Mouse (Mus musculus) heart, postnatal 0 days (tissue): ENCODE results near the gene Lrrc55. TPM values are rescaled to one million over a fixed set of nuclear protein-coding genes. Genes with fewer than 3 reads are reported as not detected.

Experiments used
- ATAC-seq: fragments of 200-750 bp; cut with Nextera tagmentation; 2 replicates; pipeline ENCODE4 v1.8.0; 2017; ENCODE audit warnings: low read depth, moderate number of reproducible peaks, moderate library complexity; ENCODE audit not compliant: insufficient read depth
- DNase-seq: peaks from one replicate; pipeline ENCODE4 v3.0.0-alpha.2; 2016; ENCODE audit warnings: low spot score
- H3K27ac ChIP-seq: fragments of 300-500 bp; sonication (generic); 2 replicates; pipeline ENCODE4 v1.5.1; 2014; ENCODE audit warnings: low read depth, mild to moderate bottlenecking
- H3K27me3 ChIP-seq: fragments of 300-500 bp; sonication (generic); 2 replicates; pipeline ENCODE4 v1.6.1; 2014; ENCODE audit warnings: low read length, mixed read lengths; ENCODE audit not compliant: control insufficient read depth, insufficient read depth
- H3K36me3 ChIP-seq: fragments of 300-500 bp; sonication (generic); replicated peaks from 2 replicates; pipeline ENCODE4 v1.6.1; 2014; ENCODE audit warnings: low read length, mixed read lengths; ENCODE audit not compliant: control insufficient read depth, insufficient read depth
- H3K4me1 ChIP-seq: fragments of 300-500 bp; sonication (generic); 2 replicates; pipeline ENCODE4 v1.6.1; 2014; ENCODE audit warnings: antibody characterized with exemption; ENCODE audit not compliant: control insufficient read depth, insufficient read depth
- H3K4me2 ChIP-seq: fragments of 300-500 bp; sonication (generic); 2 replicates; pipeline ENCODE4 v1.6.1; 2014; ENCODE audit warnings: low read depth, mild to moderate bottlenecking, low read length, moderate library complexity
- H3K4me3 ChIP-seq: fragments of 300-500 bp; sonication (generic); 2 replicates; pipeline ENCODE4 v1.5.1; 2014; ENCODE audit warnings: low read depth, low read length
- H3K9ac ChIP-seq: fragments of 300-500 bp; sonication (generic); replicated peaks from 2 replicates; pipeline ENCODE4 v1.6.1; 2014; ENCODE audit warnings: low read depth, low read length, mixed read lengths
- H3K9me3 ChIP-seq: fragments of 300-500 bp; sonication (generic); replicated peaks from 2 replicates; pipeline ENCODE4 v1.6.1; 2016; ENCODE audit warnings: low read length; ENCODE audit not compliant: control insufficient read depth
- CTCF ChIP-seq: IDR thresholded peaks from 2 replicates; pipeline ENCODE4 v1.5.1; 2016; ENCODE audit warnings: antibody characterized with exemption, control low read depth, low read depth
- EP300 ChIP-seq: IDR thresholded peaks from 2 replicates; pipeline ENCODE4 v1.6.1; 2016; ENCODE audit warnings: antibody characterized with exemption, low read depth
- WGBS: fragments of 180-500 bp; shearing (Covaris S2); extraction: QIAGEN DNeasy Blood & Tissue Kit; methylation state at CpG from one replicate; pipeline ENCODE4 v1.1.7; 2014; 5-methylcytosine and 5-hydroxymethylcytosine counted together
- polyA plus RNA-seq: library from polyadenylated mRNA; unstranded; fragments of >200 nt; fragmentation: Nextera tagmentation; extraction: Ambion mirVana; gene quantifications from 2 replicates; pipeline ENCODE4 v1.2.1, GENCODE M21; 2015
- total RNA-seq: library from RNA; depleted of rRNA; stranded (reverse); fragments of >200 nt; gene quantifications from 2 replicates; pipeline ENCODE4 v1.2.3, GENCODE M21; 2014; ENCODE audit warnings: low replicate concordance

Gene Lrrc55
- total and polyA plus RNA-seq, 2 experiments from 2014 or later: 0.38 to 0.52 TPM

DNA sequence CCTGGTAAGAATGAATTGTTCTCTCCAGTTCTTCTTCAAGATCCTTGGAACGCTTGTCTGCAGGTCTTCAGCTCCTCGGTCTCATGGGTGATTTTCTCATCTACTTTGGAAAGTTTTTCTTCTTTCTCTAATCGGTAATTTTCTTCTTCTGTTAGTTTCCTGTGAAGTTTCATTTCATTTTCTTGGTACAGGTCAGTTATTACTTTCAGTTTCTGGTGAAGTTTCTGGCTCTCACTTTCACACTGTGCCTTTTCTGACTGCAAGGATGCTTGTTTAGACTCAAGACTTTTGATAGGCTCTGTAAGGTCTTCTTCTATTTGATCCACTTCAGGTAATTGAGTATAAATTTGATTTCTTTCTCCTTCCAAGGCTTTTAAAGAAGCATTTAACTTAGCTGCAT, 39.6 kb downstream of the Lrrc55 start:
- DNase-seq (no peak), ATAC-seq (no peak)
- H3K9ac ChIP-seq: no peak overlapping the region
- TF ChIP-seq CTCF: no peak
- no peak for TF ChIP-seq EP300
- no peak overlapping the region for H3K4me3 ChIP-seq
- H3K4me2 ChIP-seq: no peak overlapping the region
- H3K36me3 ChIP-seq: no peaks in the 10 kb centered on the region
- 77% methylated on average over 3 of the region's 3 CpGs for WGBS
- H3K9me3 ChIP-seq: no peaks in the 10 kb centered on the region
- H3K4me1 ChIP-seq: no peaks in the 10 kb centered on the region
- H3K27me3 ChIP-seq: no peaks in the 10 kb centered on the region
- H3K27ac ChIP-seq: no peak overlapping the region

DNA sequence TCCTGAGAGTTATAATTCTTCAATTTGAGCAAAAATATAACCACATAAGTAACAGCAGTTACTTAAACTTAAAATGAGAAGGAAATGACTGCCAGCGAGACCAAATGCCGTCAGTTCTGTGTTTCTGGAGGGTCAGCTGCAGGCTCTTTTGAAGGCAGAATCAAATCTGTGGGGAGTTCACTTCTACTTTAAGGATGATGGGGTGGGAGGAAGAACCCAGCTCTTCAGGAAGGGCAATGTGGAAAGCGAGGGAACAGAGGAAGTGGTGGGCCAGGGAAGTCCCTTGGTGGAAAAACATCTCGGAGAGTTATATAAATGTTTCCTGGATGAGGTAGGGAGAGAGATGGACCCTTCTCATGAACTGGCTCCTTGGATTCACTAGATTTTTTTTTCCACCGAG, 40.9 kb downstream of the Lrrc55 start:
- no peaks in the 10 kb centered on the region for H3K36me3 ChIP-seq
- no peaks in the 10 kb centered on the region for H3K4me1 ChIP-seq
- H3K9me3 ChIP-seq: no peaks in the 10 kb centered on the region
- no peaks in the 10 kb centered on the region for H3K27me3 ChIP-seq
- ATAC-seq (no peak), DNase-seq (no peak)
- H3K9ac ChIP-seq: no peak overlapping the region
- H3K4me2 ChIP-seq: no peak overlapping the region
- 69% methylated on average over 5 of the region's 5 CpGs for WGBS
- no peak for TF ChIP-seq EP300
- TF ChIP-seq CTCF: no peak
- no peak overlapping the region for H3K4me3 ChIP-seq
- no peak overlapping the region for H3K27ac ChIP-seq

DNA sequence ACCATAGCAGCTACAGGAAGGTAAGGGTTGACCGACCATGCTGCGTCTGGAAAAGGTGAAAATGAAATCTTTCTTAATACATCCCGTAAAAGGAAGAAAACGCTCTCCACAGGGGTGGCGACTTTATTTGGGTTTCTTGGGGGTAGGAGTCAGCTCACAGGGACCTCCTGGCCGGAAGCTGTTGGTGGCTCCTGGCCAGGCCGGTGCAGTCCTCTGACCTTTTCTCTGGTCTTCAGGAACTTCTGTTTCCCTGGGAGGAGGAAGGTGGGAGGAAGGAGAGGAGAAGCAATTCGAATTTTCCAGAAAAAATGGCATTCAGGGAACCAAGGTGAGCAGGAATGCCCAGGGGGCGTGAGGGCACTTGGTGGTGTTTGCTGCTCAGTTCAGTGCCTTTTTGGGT, 41.7 kb downstream of the Lrrc55 start:
- 71% methylated on average over 9 of the region's 9 CpGs for WGBS
- H3K4me3 ChIP-seq: no peak overlapping the region
- H3K27ac ChIP-seq: no peak overlapping the region
- no peaks in the 10 kb centered on the region for H3K4me1 ChIP-seq
- no peak overlapping the region for H3K4me2 ChIP-seq
- DNase-seq (no peak), ATAC-seq (no peak)
- no peaks in the 10 kb centered on the region for H3K27me3 ChIP-seq
- no peak overlapping the region for H3K9ac ChIP-seq
- H3K36me3 ChIP-seq: no peaks in the 10 kb centered on the region
- H3K9me3 ChIP-seq: no peaks in the 10 kb centered on the region
- no peak for TF ChIP-seq EP300
- TF ChIP-seq CTCF: no peak

GRCm38 (mm10) chr2:85151233-85151632, 45.8 kb downstream of the Lrrc55 start:
- H3K9me3 ChIP-seq: no peaks in the 10 kb centered on the region
- no peak overlapping the region for H3K4me2 ChIP-seq
- no peak for ATAC-seq
- no peak overlapping the region for H3K9ac ChIP-seq
- no peak for TF ChIP-seq CTCF
- TF ChIP-seq EP300: no peak
- H3K27me3 ChIP-seq: no peaks in the 10 kb centered on the region
- no peak for DNase-seq
- H3K27ac ChIP-seq: no peak overlapping the region
- H3K4me1 ChIP-seq: no peaks in the 10 kb centered on the region
- WGBS: 76% methylated on average over 2 of the region's 2 CpGs
- no peak overlapping the region for H3K4me3 ChIP-seq
- H3K36me3 ChIP-seq: no peaks in the 10 kb centered on the region

- H3K4me3 ChIP-seq: no peak overlapping the region
- WGBS: 69% methylated on average over 1 of the region's 1 CpGs
- ATAC-seq (no peak), DNase-seq (no peak)
- H3K27ac ChIP-seq: no peak overlapping the region
- H3K27me3 ChIP-seq: no peaks in the 10 kb centered on the region
- no peaks in the 10 kb centered on the region for H3K4me1 ChIP-seq
- no peaks in the 10 kb centered on the region for H3K36me3 ChIP-seq
- H3K4me2 ChIP-seq: no peak overlapping the region
- H3K9me3 ChIP-seq: no peaks in the 10 kb centered on the region
- H3K9ac ChIP-seq: no peak overlapping the region
- no peak for TF ChIP-seq CTCF
- no peak for TF ChIP-seq EP300
These were observed 46.6 kb downstream of the Lrrc55 start for GRCm38 (mm10) chr2:85150373-85150772.

GRCm38 (mm10) chr2:85147481-85147880, 49.5 kb downstream of the Lrrc55 start:
- Histone ChIP-seq H3K4me3 (no peak overlapping the region), H3K27me3 (no peaks in the 10 kb centered on the region), H3K27ac (no peak overlapping the region), H3K9ac (no peak overlapping the region), H3K36me3 (no peaks in the 10 kb centered on the region), H3K9me3 (no peaks in the 10 kb centered on the region), H3K4me2 (no peak overlapping the region), H3K4me1 (no peaks in the 10 kb centered on the region)
- ATAC-seq: no peak
- 60% methylated on average over 2 of the region's 2 CpGs for WGBS
- DNase-seq: no peak
- TF ChIP-seq EP300 (no peak), CTCF (no peak)
